Mouse (Mus musculus) CD8-positive naive resting alpha-beta T cell, adult 2 months (primary cell): ENCODE measurements around the gene Rnf10.

Source experiments
- DNase-seq, 2 experiments: peaks; one replicate each; pipeline ENCODE4 v3.0.0; 2022; ENCODE audit warnings: low read depth in 2 of 2, low spot score in 2 of 2

The Rnf10 gene

GRCm38 (mm10) chr5:115204562-115205311 lies 68.0 kb downstream of the Rnf10 start:
- DNase-seq = no peak

GRCm38 (mm10) chr5:115203735-115204561 lies 68.8 kb downstream of the Rnf10 start:
- DNase-seq = no peak

- no peak for DNase-seq
Observed at GRCm38 (mm10) chr5:115194626-115195221, 78.0 kb downstream of the Rnf10 start.

DNA sequence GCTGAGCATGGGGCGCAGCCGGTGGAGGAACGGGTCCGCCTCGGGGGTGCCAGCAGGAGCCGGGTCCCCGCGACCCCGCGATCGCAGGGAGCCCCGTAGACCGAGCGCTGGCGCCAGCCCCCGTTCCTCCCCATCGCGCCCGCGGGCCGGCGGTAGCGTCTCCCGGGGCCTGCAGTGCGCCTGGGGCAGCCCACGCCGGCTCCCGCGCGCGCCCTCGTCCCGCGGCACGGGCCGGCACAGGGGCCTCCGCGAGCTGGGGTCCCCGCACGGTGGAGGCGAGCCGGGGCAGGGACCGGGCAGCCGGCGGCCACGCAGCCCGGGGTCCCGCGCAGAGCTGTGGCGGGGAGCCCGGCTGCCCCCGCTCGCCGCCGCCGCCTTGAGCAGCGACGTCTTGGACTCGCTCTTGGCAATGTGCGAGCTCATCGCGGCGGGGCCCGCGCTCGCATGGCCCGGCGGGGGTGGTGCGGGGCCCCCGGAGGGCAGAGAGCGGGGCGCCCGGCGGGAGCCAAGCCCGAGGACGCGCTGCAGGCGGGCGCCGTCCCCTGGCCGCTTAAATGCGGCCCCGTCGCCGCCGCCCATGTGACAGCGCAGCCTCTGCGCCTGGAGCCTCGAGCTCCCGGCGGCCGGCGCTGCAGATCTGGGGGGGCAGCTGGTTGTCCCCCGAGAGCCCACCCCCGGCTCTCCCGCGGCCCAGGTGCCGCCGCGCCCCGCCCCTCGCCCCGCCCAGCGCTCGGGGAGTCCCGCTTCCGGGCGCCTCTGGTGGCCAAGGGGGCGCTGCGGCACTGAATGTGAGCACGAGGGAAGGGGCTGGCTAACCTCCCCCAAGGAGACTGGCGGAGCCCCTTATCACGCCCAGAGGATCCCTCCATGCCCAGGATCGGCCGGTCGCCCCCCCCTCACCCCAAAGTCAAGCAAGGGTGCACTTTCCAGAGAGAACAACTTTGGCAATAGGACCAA lies 78.8 kb downstream of the Rnf10 start, which contains the start of gene Cabp1:
Cabp1 (minus strand) TSS at position 713 of the 957 bp plus-strand sequence.
- DNase-seq = peak; percentile 43 to 70

DNA sequence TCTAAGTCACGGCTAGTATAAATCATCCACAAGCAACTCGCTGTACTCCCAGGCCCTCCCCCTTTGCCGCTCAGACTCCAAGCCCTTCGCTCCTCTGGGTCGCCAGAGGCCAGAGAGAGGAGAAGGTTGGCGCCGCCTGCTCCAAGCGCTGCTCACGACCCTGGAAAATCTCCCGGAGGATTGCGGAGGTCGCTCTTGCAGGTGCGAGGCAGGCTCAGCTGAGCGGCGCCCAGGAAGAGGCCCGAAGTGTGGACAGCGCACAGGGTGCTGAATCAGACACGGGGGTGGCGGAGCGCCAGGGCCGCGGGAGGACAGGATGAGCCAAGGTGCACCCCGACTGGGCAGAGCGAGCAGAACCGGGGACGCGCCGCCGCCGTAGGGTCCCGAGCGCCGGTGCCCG lies 79.5 kb downstream of the Rnf10 start:
- DNase-seq = peak; percentile 27 to 48

DNA sequence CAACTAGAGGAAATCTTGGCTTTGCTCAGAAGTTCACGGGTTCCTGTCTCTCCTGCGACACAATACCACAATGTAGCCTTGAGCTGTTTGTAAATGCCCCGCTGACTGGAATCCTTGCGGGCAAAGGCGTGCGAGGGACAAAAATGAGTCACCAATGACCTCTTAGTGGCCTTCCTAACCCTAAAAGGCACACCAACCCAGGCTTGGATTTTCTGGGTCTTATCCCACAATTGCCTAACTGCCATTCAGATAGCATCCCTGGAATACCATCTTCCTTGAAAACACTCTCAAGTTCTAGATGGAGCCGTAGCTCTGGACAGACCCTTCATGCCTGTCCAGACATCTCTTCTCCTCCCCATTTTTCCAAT lies 79.9 kb downstream of the Rnf10 start:
- no peak for DNase-seq

DNA sequence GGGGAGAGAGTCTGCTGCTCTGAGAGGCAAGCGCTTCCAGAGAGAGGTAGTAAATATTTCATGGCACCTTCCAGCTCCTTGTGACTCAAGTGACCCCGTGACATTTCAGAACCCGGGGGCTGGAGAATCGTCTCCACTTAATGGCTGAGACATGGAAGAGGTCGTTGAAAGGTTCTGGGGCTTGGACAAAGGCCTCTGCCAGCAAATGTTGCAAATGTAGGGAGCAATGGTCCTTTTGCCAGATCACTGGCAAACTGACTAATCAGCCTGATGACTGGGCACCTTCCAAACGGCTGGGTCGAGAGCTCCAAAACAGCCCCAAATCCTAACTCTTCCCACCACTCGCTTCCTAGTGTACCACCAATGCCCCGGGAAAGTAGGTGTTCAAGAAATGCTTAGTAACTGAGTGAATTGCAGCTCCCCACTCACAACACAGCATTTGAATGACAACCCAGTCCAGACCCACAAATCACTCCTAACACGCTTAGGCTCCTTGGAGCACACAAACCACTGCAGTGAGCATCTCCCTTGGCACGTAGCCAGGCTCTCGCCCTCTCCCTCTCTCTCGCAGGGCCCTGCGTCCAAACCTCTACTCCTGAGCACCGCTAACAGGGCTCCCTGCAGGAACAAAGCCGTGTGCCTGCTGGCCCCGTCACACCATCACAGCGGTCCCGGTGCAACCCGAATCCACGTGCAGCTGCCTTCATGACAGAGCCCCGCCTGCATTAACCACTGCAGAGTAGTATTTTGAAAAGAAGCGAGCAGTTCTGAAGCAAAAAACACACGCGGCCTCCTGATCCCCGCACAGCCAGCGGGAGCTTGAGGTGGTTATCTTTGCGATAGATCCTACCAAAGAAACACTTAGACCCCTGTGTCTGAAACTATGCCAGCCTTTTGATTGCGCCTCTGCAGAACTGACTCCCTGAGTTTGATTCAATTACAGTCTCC lies 80.5 kb downstream of the Rnf10 start:
- no peak for DNase-seq
